Mouse (Mus musculus): ENCODE measurements around the gene Olfr811.

Olfr811 gene

GRCm38 (mm10) chr10:129804296-129804695 is at the start of gene Olfr811:
Gene Olfr811 (minus strand): TSS chr10:129804396.
- DNase-seq = no peak

GRCm38 (mm10) chr10:129847343-129847742 is 43.1 kb upstream of the Olfr811 start:
- no peak for DNase-seq

- DNase-seq = no peak
Measured at GRCm38 (mm10) chr10:129845994-129846393, 41.8 kb upstream of the Olfr811 start, which contains the start of gene Olfr812. Gene Olfr812 (minus strand): TSS chr10:129846094.

GRCm38 (mm10) chr10:129794817-129795216 is 9.4 kb downstream of the Olfr811 start, which contains the start of gene Olfr810:
Gene Olfr810 (minus strand): TSS chr10:129794917.
- DNase-seq = no peak

GRCm38 (mm10) chr10:129778123-129778522 is 26.1 kb downstream of the Olfr811 start:
- DNase-seq = no peak

- no peak for DNase-seq
Measured at GRCm38 (mm10) chr10:129774338-129774737, 29.9 kb downstream of the Olfr811 start, which contains the start of gene Olfr809. Gene Olfr809 (plus strand): TSS chr10:129774638.

GRCm38 (mm10) chr10:129765182-129765581 is 39.0 kb downstream of the Olfr811 start, which contains the start of gene Olfr808:
Gene Olfr808 (plus strand): TSS chr10:129765482.
- DNase-seq = no peak

- DNase-seq = no peak
Measured at GRCm38 (mm10) chr10:129757693-129758092, 46.5 kb downstream of the Olfr811 start, which contains the start of gene Olfr807. Gene Olfr807 (minus strand): TSS chr10:129757793.
